Mouse (Mus musculus) liver, embryonic 14.5 days (tissue): ENCODE measurements around the gene Wasl. TPM values are rescaled to one million over a fixed set of nuclear protein-coding genes. Genes with fewer than 3 reads are reported as not detected.

ENCODE experiments used
- ATAC-seq: fragments of 200-750 bp; cut with Nextera tagmentation; 2 replicates; pipeline ENCODE4 v1.8.0; 2017; ENCODE audit warnings: moderate number of reproducible peaks, mild to moderate bottlenecking, moderate library complexity; ENCODE audit not compliant: insufficient read depth
- DNase-seq, 3 experiments: peaks; one replicate each; pipeline ENCODE4 v3.0.0-alpha.2; 2012 to 2013; ENCODE audit warnings: low read depth in 3 of 3, low spot score in 3 of 3
- H3K27ac ChIP-seq: fragments of 300-500 bp; sonication (generic); 2 replicates; pipeline ENCODE4 v1.5.1; 2014; ENCODE audit warnings: moderate library complexity, mild to moderate bottlenecking, control low read depth, inconsistent platforms
- H3K27me3 ChIP-seq: fragments of 300-500 bp; sonication (generic); 2 replicates; pipeline ENCODE4 v1.6.1; 2014; ENCODE audit warnings: mild to moderate bottlenecking, low read length, moderate library complexity; ENCODE audit not compliant: control insufficient read depth, insufficient read depth
- H3K36me3 ChIP-seq: fragments of 300-500 bp; sonication (generic); replicated peaks from 2 replicates; pipeline ENCODE4 v1.6.1; 2014; ENCODE audit warnings: low read depth; ENCODE audit not compliant: control insufficient read depth, insufficient read depth
- H3K4me1 ChIP-seq, 2 experiments: fragments of 200-500 bp in 1 of 2; fragments of 300-500 bp in 1 of 2; sonication (generic) in 1 of 2; replicated peaks; 2 replicates each; pipeline ENCODE4 v1.6.1; 2012 to 2014; ENCODE audit warnings: antibody characterized with exemption in 1 of 2, inconsistent platforms in 1 of 2, low read length in 1 of 2; ENCODE audit not compliant: control insufficient read depth in 2 of 2, insufficient read depth in 2 of 2
- H3K4me2 ChIP-seq: fragments of 300-500 bp; sonication (generic); 2 replicates; pipeline ENCODE4 v1.6.1; 2014; ENCODE audit warnings: low read depth, mild to moderate bottlenecking, control low read depth, moderate library complexity
- H3K4me3 ChIP-seq, 2 experiments: fragments of 200-500 bp in 1 of 2; fragments of 300-500 bp in 1 of 2; sonication (generic) in 1 of 2; 2 replicates each; pipeline ENCODE4 v1.5.1; 2012 to 2014; ENCODE audit warnings: low read depth in 2 of 2, low read length in 2 of 2, mild to moderate bottlenecking in 2 of 2, control low read depth in 1 of 2, inconsistent platforms in 1 of 2, moderate library complexity in 1 of 2; ENCODE audit not compliant: insufficient read depth in 1 of 2
- H3K9ac ChIP-seq: fragments of 300-500 bp; sonication (generic); replicated peaks from 2 replicates; pipeline ENCODE4 v1.6.1; 2014; ENCODE audit warnings: mild to moderate bottlenecking, control low read depth, moderate library complexity
- H3K9me3 ChIP-seq: fragments of 300-500 bp; sonication (generic); 2 replicates; pipeline ENCODE4 v1.6.1; 2016; ENCODE audit warnings: low read length, mixed read lengths; ENCODE audit not compliant: control insufficient read depth
- CTCF ChIP-seq: IDR thresholded peaks from 2 replicates; pipeline ENCODE4 v1.5.1; 2016; ENCODE audit warnings: antibody characterized with exemption, low read depth, control low read depth
- EP300 ChIP-seq: IDR thresholded peaks from 2 replicates; pipeline ENCODE4 v1.6.1; 2016; ENCODE audit warnings: antibody characterized with exemption, low read depth
- WGBS: fragments of 180-500 bp; shearing (Covaris S2); extraction: QIAGEN DNeasy Blood & Tissue Kit; methylation state at CpG from one replicate; pipeline ENCODE4 v1.1.7; 2014; ENCODE audit not compliant: insufficient replicate concordance; 5-methylcytosine and 5-hydroxymethylcytosine counted together
- polyA plus RNA-seq, 2 experiments: library from polyadenylated mRNA; depleted of rRNA in 1 of 2; stranded (reverse) in 1 of 2; unstranded in 1 of 2; fragments of >200 nt; fragmentation: Nextera tagmentation in 1 of 2; extraction: Ambion mirVana in 1 of 2; gene quantifications; 2 replicates each; pipeline versions ENCODE4 v1.2.1 to v1.2.3; 2012 to 2014

Gene Wasl
- polyA plus RNA-seq, 2 experiments = 6.0 to 11.4 TPM

GRCm38 (mm10) chr6:24602993-24603392 is 61.8 kb downstream of the Wasl start:
- ATAC-seq (no peak), DNase-seq (no peak)
- peaks cover 0 to 9% of the 10 kb centered on the region in 2 experiments; a peak in 1 of 4 replicates for H3K4me1 ChIP-seq
- no peaks in the 10 kb centered on the region for H3K27me3 ChIP-seq
- 64% methylated on average over 5 of the region's 5 CpGs for WGBS
- H3K9ac ChIP-seq = no peak overlapping the region
- no peak overlapping the region for H3K27ac ChIP-seq
- H3K4me3 ChIP-seq = no peak overlapping the region
- no peaks in the 10 kb centered on the region for H3K36me3 ChIP-seq
- no peak for TF ChIP-seq CTCF
- TF ChIP-seq EP300 = no peak
- H3K4me2 ChIP-seq = no peak overlapping the region
- H3K9me3 ChIP-seq = no peaks in the 10 kb centered on the region

GRCm38 (mm10) chr6:24602351-24602750 is 62.5 kb downstream of the Wasl start:
- 61% methylated on average over 3 of the region's 3 CpGs for WGBS
- Histone ChIP-seq H3K27ac (no peak overlapping the region), H3K9ac (no peak overlapping the region), H3K9me3 (no peaks in the 10 kb centered on the region), H3K4me3 (no peak overlapping the region), H3K4me2 (no peak overlapping the region), H3K36me3 (no peaks in the 10 kb centered on the region), H3K4me1 (peaks cover 0 to 9% of the 10 kb centered on the region in 2 experiments; a peak in 1 of 4 replicates), H3K27me3 (no peaks in the 10 kb centered on the region)
- DNase-seq (no peak), ATAC-seq (no peak)
- TF ChIP-seq EP300 = no peak
- no peak for TF ChIP-seq CTCF

GRCm38 (mm10) chr6:24601668-24602067 is 63.1 kb downstream of the Wasl start:
- WGBS = 35% methylated on average over 1 of the region's 1 CpGs
- peaks cover 0 to 9% of the 10 kb centered on the region in 2 experiments; a peak in 1 of 4 replicates for H3K4me1 ChIP-seq
- no peak for DNase-seq
- no peak for ATAC-seq
- H3K4me2 ChIP-seq = no peak overlapping the region
- no peak overlapping the region for H3K9ac ChIP-seq
- no peaks in the 10 kb centered on the region for H3K27me3 ChIP-seq
- no peak overlapping the region for H3K4me3 ChIP-seq
- TF ChIP-seq CTCF = no peak
- no peak for TF ChIP-seq EP300
- H3K27ac ChIP-seq = no peak overlapping the region
- no peaks in the 10 kb centered on the region for H3K9me3 ChIP-seq
- no peaks in the 10 kb centered on the region for H3K36me3 ChIP-seq

- no peak overlapping the region for H3K27ac ChIP-seq
- no peak for DNase-seq
- H3K4me3 ChIP-seq = no peak overlapping the region
- peaks cover 0 to 9% of the 10 kb centered on the region in 2 experiments; a peak in 1 of 4 replicates for H3K4me1 ChIP-seq
- no peaks in the 10 kb centered on the region for H3K27me3 ChIP-seq
- no peaks in the 10 kb centered on the region for H3K9me3 ChIP-seq
- H3K4me2 ChIP-seq = no peak overlapping the region
- H3K36me3 ChIP-seq = no peaks in the 10 kb centered on the region
- 47% methylated on average over 4 of the region's 4 CpGs for WGBS
- ATAC-seq = no peak
- TF ChIP-seq EP300 = no peak
- no peak for TF ChIP-seq CTCF
- H3K9ac ChIP-seq = no peak overlapping the region
Measured at GRCm38 (mm10) chr6:24600726-24601125, 64.1 kb downstream of the Wasl start.

- no peak for TF ChIP-seq CTCF
- no peak for TF ChIP-seq EP300
Measured at GRCm38 (mm10) chr6:24600134-24600533, 64.7 kb downstream of the Wasl start.

More at GRCm38 (mm10) chr6:24600134-24600533, 64.7 kb downstream of the Wasl start:
- no peak overlapping the region for H3K9ac ChIP-seq
- no peaks in the 10 kb centered on the region for H3K9me3 ChIP-seq
- H3K4me1 ChIP-seq = peaks cover 0 to 9% of the 10 kb centered on the region in 2 experiments; a peak in 1 of 4 replicates
- no peak overlapping the region for H3K4me3 ChIP-seq
- DNase-seq (no peak), ATAC-seq (no peak)
- H3K27me3 ChIP-seq = no peaks in the 10 kb centered on the region
- no peak overlapping the region for H3K27ac ChIP-seq
- no peak overlapping the region for H3K4me2 ChIP-seq
- no peaks in the 10 kb centered on the region for H3K36me3 ChIP-seq
- 54% methylated on average over 6 of the region's 6 CpGs for WGBS
